ENCODE assay signal across 27 mouse cellular contexts in genomic region chr13:44625792-44626191, GRCm38 (mm10).
DNase-seq lines count a peak whose midpoint lies in the region; ATAC-seq lines count a peak whose summit lies in the region.
"Had no signal": no experiment of that assay in that cellular context is flagged by ENCODE, and none has a peak within 500 bp of the region (broad histone marks: within the 10 kb centered on the region; RNA-seq: fewer than 3 reads in every experiment).

No protein-coding gene starts in this region.

- no peak overlapping the region for H3K9ac ChIP-seq in kidney, embryonic 15.5 days
- H3K9ac ChIP-seq: embryonic facial prominence, embryonic 13.5 days; embryonic facial prominence, embryonic 15.5 days; forebrain, embryonic 12.5 days had no signal

- peaks cover 62% of the 10 kb centered on the region for H3K4me1 ChIP-seq in heart, embryonic 10.5 days
- H3K4me1 ChIP-seq in kidney, embryonic 15.5 days: peaks cover 44% of the 10 kb centered on the region

- H3K4me3 ChIP-seq in heart, embryonic 10.5 days: no peak overlapping the region
- H3K4me3 ChIP-seq in kidney, embryonic 15.5 days (replicated peaks): no peak overlapping the region
- H3K4me3 ChIP-seq: embryonic facial prominence, embryonic 13.5 days; embryonic facial prominence, embryonic 15.5 days; erythroblast, embryonic 14.5 days; forebrain, embryonic 10.5 days; forebrain, embryonic 12.5 days had no signal

- H3K27me3 ChIP-seq in heart, embryonic 10.5 days (ENCODE audit: insufficient read depth, poor library complexity, severe bottlenecking): no peaks in the 10 kb centered on the region
- H3K27me3 ChIP-seq in kidney, embryonic 15.5 days: no peaks in the 10 kb centered on the region
- H3K27me3 ChIP-seq: embryonic facial prominence, embryonic 13.5 days; embryonic facial prominence, embryonic 15.5 days; Patski had no signal

- H3K9me3 ChIP-seq in heart, embryonic 10.5 days: no peaks in the 10 kb centered on the region
- H3K9me3 ChIP-seq in kidney, embryonic 15.5 days (replicated peaks): no peaks in the 10 kb centered on the region
- H3K9me3 ChIP-seq: embryonic facial prominence, embryonic 13.5 days; embryonic facial prominence, embryonic 15.5 days; forebrain, embryonic 10.5 days; forebrain, embryonic 12.5 days had no signal

- no peak overlapping the region for H3K4me2 ChIP-seq in kidney, embryonic 15.5 days
- H3K4me2 ChIP-seq: embryonic facial prominence, embryonic 13.5 days; embryonic facial prominence, embryonic 15.5 days; forebrain, embryonic 12.5 days had no signal

- 56% methylated on average over 7 of the region's 7 CpGs for WGBS in heart, embryonic 10.5 days
- 55% methylated on average over 7 of the region's 7 CpGs for WGBS in kidney, embryonic 15.5 days

- H3K36me3 ChIP-seq in heart, embryonic 10.5 days: no peaks in the 10 kb centered on the region
- H3K36me3 ChIP-seq in kidney, embryonic 15.5 days: no peaks in the 10 kb centered on the region
- H3K36me3 ChIP-seq: embryonic facial prominence, embryonic 13.5 days; embryonic facial prominence, embryonic 15.5 days; forebrain, embryonic 10.5 days; forebrain, embryonic 12.5 days had no signal

- no peak for DNase-seq in heart, embryonic 10.5 days (ENCODE audit: low spot score)
- DNase-seq in heart, adult 18-20 months: no peak
- peak; percentile 24 for DNase-seq in CD4-positive helper T cell, adult 2 months (ENCODE audit: low read depth, low spot score)
- DNase-seq in MN1 (ENCODE audit: low spot score): peak; percentile 50
- DNase-seq in spleen, postnatal 10 days (ENCODE audit: low spot score in 2 of 2): no peak
- no peak for DNase-seq in gastrocnemius, postnatal 4 days (ENCODE audit: low spot score in 2 of 2)
- DNase-seq: adrenal gland, adult 2 months; adrenal gland, postnatal 10 days; adrenal gland, postnatal 25 days; cerebellum, adult 11 months; cerebellum, adult 18-20 months; cerebellum, adult 8-10 months; cerebellum, adult 9-11 months; cerebellum, postnatal 14 days; cerebellum, postnatal 36 days; embryo, embryonic 11 days had no signal

- ATAC-seq in CD4-positive, CD25-positive, alpha-beta regulatory T cell, adult 4 months: peak; percentile 56
- ATAC-seq in kidney, embryonic 15.5 days (replicated peaks; ENCODE audit: low FRiP score): no peak
- ATAC-seq: activated CD4-positive, CD25-positive, alpha-beta regulatory T cell, adult 4 months; forebrain, embryonic 14.5 days; forebrain, embryonic 16.5 days; Patski had no signal

- peak overlapping the region; percentile 42; the same call in 1 of the 2 replicates for H3K27ac ChIP-seq in heart, embryonic 10.5 days
- no peak overlapping the region for H3K27ac ChIP-seq in kidney, embryonic 15.5 days
- H3K27ac ChIP-seq: embryonic facial prominence, embryonic 13.5 days; embryonic facial prominence, embryonic 15.5 days; forebrain, embryonic 10.5 days; forebrain, embryonic 12.5 days had no signal

Comparison
In these comparisons a context has a peak if more than half of its experiments do, and no peak if none do; other contexts are left out.
1. DNase-seq: peak in CD4-positive helper T cell, adult 2 months (single experiment) and MN1 (single experiment); none in heart, embryonic 10.5 days (single experiment), heart, adult 18-20 months (0 of 2), spleen, postnatal 10 days (0 of 2) and gastrocnemius, postnatal 4 days (0 of 2).